Mouse (Mus musculus): ENCODE data around the gene Ppp3ca. TPM values are rescaled to one million over a fixed set of nuclear protein-coding genes. Genes with fewer than 3 reads are reported as not detected.

Gene Ppp3ca
- total and polyA plus RNA-seq, 3 experiments: 17.4 to 40.6 (median 32.0) TPM

DNA sequence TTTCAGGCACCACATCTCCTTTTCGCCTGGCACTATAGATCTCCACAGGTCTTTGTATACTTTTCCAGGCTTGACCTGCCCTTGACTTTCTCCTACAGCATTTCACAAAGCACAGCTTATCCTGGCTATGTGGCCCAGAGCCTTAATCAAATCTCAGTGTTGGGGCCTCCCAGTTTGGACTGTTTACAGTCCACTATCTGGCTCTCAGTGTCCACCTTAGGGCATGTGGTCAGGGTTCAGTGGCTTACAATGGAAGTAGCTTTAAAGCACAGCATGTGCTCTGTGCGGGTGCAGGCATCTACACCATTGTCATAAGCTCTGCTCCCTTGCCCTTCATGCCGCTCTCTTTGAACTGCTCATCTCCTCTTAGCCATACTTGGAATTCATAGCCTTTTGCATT is 146.4 kb downstream of the Ppp3ca start:
- H3K9me3 ChIP-seq (replicated peaks; ENCODE audit: insufficient read depth, low read length): no peaks in the 10 kb centered on the region
- no peak for DNase-seq (ENCODE audit: low read depth, low spot score)
- TF ChIP-seq POLR2A (IDR thresholded peaks at IDR 0.05; ENCODE audit: control insufficient read depth in 1 of 2, insufficient read depth in 1 of 2, low read depth in 1 of 2, low read length in 2 of 2, poor library complexity in 1 of 2): no peak
- TF ChIP-seq NRF1 (IDR thresholded peaks at IDR 0.05; ENCODE audit: insufficient read depth, low read depth, low read length, poor library complexity, severe bottlenecking): no peak
- TF ChIP-seq MYC (IDR thresholded peaks at IDR 0.05; ENCODE audit: low read depth, low read length): no peak
- TF ChIP-seq MAZ (IDR thresholded peaks at IDR 0.05; ENCODE audit: low read depth, low read length): no peak
- no peak for TF ChIP-seq ZMIZ1 (IDR thresholded peaks at IDR 0.05; ENCODE audit: low read depth, low read length)
- no peak for TF ChIP-seq HCFC1 (IDR thresholded peaks at IDR 0.05; ENCODE audit: low read depth, low read length)
- no peak for TF ChIP-seq MAFK (IDR thresholded peaks at IDR 0.05; ENCODE audit: borderline replicate concordance, low read depth, low read length)
- 0 out of 2 replicates have a peak, but pooled peaks cover 1% of the 10 kb centered on the region for H3K79me2 ChIP-seq (ENCODE audit: control insufficient read depth, insufficient read depth, low read length, poor library complexity)
- no peaks in the 10 kb centered on the region for H3K27me3 ChIP-seq (ENCODE audit: control insufficient read depth in 1 of 2, insufficient read depth in 2 of 2, low read length in 2 of 2)
- no peak overlapping the region for H3K27ac ChIP-seq (ENCODE audit: control insufficient read depth, low read depth, low read length)
- H3K4me3 ChIP-seq (ENCODE audit: control insufficient read depth in 1 of 2, insufficient read depth in 1 of 2, low read depth in 2 of 2, low read length in 2 of 2): no peak overlapping the region
- peaks cover 0 to 15% of the 10 kb centered on the region in 2 experiments; a peak in 2 of 4 replicates for H3K36me3 ChIP-seq (ENCODE audit: control insufficient read depth in 1 of 2, insufficient read depth in 2 of 2, low read length in 2 of 2)
- peaks cover 9 to 10% of the 10 kb centered on the region in 2 experiments for H3K4me1 ChIP-seq (ENCODE audit: control insufficient read depth in 1 of 2, insufficient read depth in 2 of 2, low read length in 2 of 2)
- no peak overlapping the region for H3K9ac ChIP-seq (ENCODE audit: control insufficient read depth, low read depth, low read length, poor library complexity, severe bottlenecking)

DNA sequence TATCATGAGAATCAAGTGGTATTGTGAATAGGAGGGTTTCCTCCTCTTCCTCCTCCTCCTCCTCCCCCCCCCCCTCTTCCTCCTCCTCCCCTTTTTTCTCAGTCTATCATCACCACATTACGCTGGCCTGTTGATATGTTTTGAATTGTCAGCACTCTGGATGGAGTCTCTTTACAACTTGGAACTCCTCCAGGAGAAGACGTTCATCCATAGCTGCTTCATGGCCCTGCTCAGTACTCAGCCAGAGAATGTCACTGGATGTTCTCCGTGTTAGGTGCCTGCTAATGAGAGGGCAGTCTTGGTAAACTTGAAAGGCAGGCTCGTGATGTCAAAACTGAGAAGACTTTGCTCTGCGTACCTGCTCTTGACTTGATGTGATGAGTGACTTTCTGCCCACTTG is 149.1 kb downstream of the Ppp3ca start:
- no peak for TF ChIP-seq KAT2A (conservative IDR thresholded peaks at IDR 0.05; ENCODE audit: low read depth, low read length)
- no peak for TF ChIP-seq ZNF384 (IDR thresholded peaks at IDR 0.05; ENCODE audit: low read depth, low read length)
- no peak for TF ChIP-seq CHD1 (IDR thresholded peaks at IDR 0.05; ENCODE audit: low read depth, low read length)
- TF ChIP-seq ZKSCAN1 (IDR thresholded peaks at IDR 0.05; ENCODE audit: low read depth, low read length): no peak
- TF ChIP-seq NELFE (IDR thresholded peaks at IDR 0.05; ENCODE audit: low read depth, low read length): no peak
- TF ChIP-seq JUND (IDR thresholded peaks at IDR 0.05; ENCODE audit: low read depth, low read length): no peak
- TF ChIP-seq EP300 (IDR thresholded peaks at IDR 0.05; ENCODE audit: low read depth in 1 of 2, low read length in 2 of 2): no peak
- TF ChIP-seq RAD21 (IDR thresholded peaks at IDR 0.05; ENCODE audit: low read depth, low read length): no peak
- TF ChIP-seq ZMIZ1 (IDR thresholded peaks at IDR 0.05; ENCODE audit: low read depth, low read length): no peak
- TF ChIP-seq MAFK (IDR thresholded peaks at IDR 0.05; ENCODE audit: borderline replicate concordance, low read depth, low read length): no peak
- TF ChIP-seq MAZ (IDR thresholded peaks at IDR 0.05; ENCODE audit: low read depth, low read length): no peak
- no peak for TF ChIP-seq GATA1 (IDR thresholded peaks at IDR 0.05; ENCODE audit: low read depth, low read length)
- TF ChIP-seq SMC3 (IDR thresholded peaks at IDR 0.05; ENCODE audit: low read depth, low read length): no peak
- no peak for TF ChIP-seq TAL1 (IDR thresholded peaks at IDR 0.05; ENCODE audit: low read length)
- TF ChIP-seq GABPA (IDR thresholded peaks at IDR 0.05; ENCODE audit: low read depth, low read length): no peak
- Histone ChIP-seq H3K4me1 (ENCODE audit: control insufficient read depth in 1 of 2, insufficient read depth in 2 of 2, low read length in 2 of 2) (peaks cover 9 to 15% of the 10 kb centered on the region in 2 experiments; a peak in 3 of 4 replicates), H3K4me3 (ENCODE audit: control insufficient read depth in 1 of 2, insufficient read depth in 1 of 2, low read depth in 2 of 2, low read length in 2 of 2) (no peak overlapping the region), H3K27me3 (ENCODE audit: control insufficient read depth in 1 of 2, insufficient read depth in 2 of 2, low read length in 2 of 2) (no peaks in the 10 kb centered on the region), H3K9me3 (replicated peaks; ENCODE audit: insufficient read depth, low read length) (no peaks in the 10 kb centered on the region), H3K9ac (ENCODE audit: control insufficient read depth, low read depth, low read length, poor library complexity, severe bottlenecking) (no peak overlapping the region), H3K36me3 (ENCODE audit: control insufficient read depth in 1 of 2, insufficient read depth in 2 of 2, low read length in 2 of 2) (peaks cover 0 to 22% of the 10 kb centered on the region in 2 experiments; a peak in 3 of 4 replicates), H3K79me2 (ENCODE audit: control insufficient read depth, insufficient read depth, low read length, poor library complexity) (no peaks in the 10 kb centered on the region; the same call in 1 of the 2 replicates), H3K27ac (ENCODE audit: control insufficient read depth, low read depth, low read length) (no peak overlapping the region)
- no peak for DNase-seq (ENCODE audit: low read depth, low spot score)

Measured in MEL (cell line).